Mouse (Mus musculus): ENCODE measurements at regions not wholly inside any gene's neighbourhood (a gene's known extent, or its start where the extent isn't known, plus 50 kb on each side); places are given as distances from the start of the nearest gene placed in this dataset.

GRCm38 (mm10) chr4:87642002-87642401 is 391.2 kb downstream of the Mllt3 start:
- Histone ChIP-seq H3K27me3 (replicated peaks; ENCODE audit: control insufficient read depth, insufficient read depth, low read length) (no peaks in the 10 kb centered on the region), H3K4me3 (ENCODE audit: low read depth, low read length) (no peak overlapping the region), H3K27ac (ENCODE audit: low read depth, low read length) (no peak overlapping the region), H3K4me2 (no peak overlapping the region), H3K9me3 (ENCODE audit: control insufficient read depth, low read length) (no peaks in the 10 kb centered on the region), H3K9ac (ENCODE audit: low read depth, low read length) (no peak overlapping the region), H3K4me1 (replicated peaks; ENCODE audit: control insufficient read depth, insufficient read depth, low read length) (no peaks in the 10 kb centered on the region), H3K36me3 (ENCODE audit: control insufficient read depth, insufficient read depth, low read length) (no peaks in the 10 kb centered on the region)
- WGBS, result 75% methylated on average over 5 of the region's 5 CpGs
- ATAC-seq (replicated peaks; ENCODE audit: low FRiP score) (no peak), DNase-seq (ENCODE audit: low spot score) (no peak)

DNA sequence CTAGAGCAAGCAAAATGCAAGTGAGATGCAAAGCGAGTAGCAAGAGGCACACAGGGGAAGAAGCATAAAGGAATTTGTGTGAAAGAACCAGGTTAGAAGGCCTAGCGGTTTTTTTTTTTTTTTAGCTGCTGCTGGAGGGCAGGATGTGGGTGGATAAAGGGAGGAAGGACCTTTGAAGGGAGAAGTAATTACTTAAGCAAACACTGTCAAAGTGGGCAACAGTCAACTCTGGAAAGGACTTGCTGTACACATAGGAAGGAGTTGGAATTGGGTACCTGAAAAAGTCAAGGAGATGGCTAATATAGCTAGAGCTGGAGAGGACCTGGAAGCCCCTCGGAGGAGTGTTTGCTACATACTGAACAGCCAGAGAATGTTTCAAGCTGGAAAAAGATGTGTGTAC is 391.6 kb downstream of the Mllt3 start:
- no peak for DNase-seq (ENCODE audit: low spot score)
- Histone ChIP-seq H3K4me3 (ENCODE audit: low read depth, low read length) (no peak overlapping the region), H3K4me1 (replicated peaks; ENCODE audit: control insufficient read depth, insufficient read depth, low read length) (no peaks in the 10 kb centered on the region), H3K9me3 (ENCODE audit: control insufficient read depth, low read length) (no peaks in the 10 kb centered on the region), H3K36me3 (ENCODE audit: control insufficient read depth, insufficient read depth, low read length) (no peaks in the 10 kb centered on the region), H3K27me3 (replicated peaks; ENCODE audit: control insufficient read depth, insufficient read depth, low read length) (no peaks in the 10 kb centered on the region), H3K27ac (ENCODE audit: low read depth, low read length) (no peak overlapping the region), H3K4me2 (no peak overlapping the region), H3K9ac (ENCODE audit: low read depth, low read length) (no peak overlapping the region)
- ATAC-seq (replicated peaks; ENCODE audit: low FRiP score), result no peak
- 67% methylated on average over 3 of the region's 3 CpGs for WGBS

DNA sequence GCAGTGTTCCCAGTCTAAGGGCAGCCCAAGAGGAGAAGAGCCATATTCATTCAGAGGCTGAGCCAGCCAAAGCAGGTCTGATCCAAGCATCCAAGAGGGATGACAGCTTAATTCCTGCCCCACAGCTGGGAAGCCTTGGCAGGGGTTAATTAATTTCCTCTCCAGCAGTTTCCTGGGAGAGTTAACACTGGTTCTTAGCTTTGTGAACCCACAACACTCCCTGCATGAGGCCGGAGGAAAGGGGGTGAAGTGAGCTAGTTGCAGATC is 394.9 kb downstream of the Mllt3 start:
- WGBS, result 52% methylated on average over 1 of the region's 1 CpGs
- H3K9me3 ChIP-seq (ENCODE audit: control insufficient read depth, low read length), result no peaks in the 10 kb centered on the region
- DNase-seq (ENCODE audit: low spot score), result no peak

GRCm38 (mm10) chr4:87637629-87638379 is 395.4 kb downstream of the Mllt3 start:
- ATAC-seq (replicated peaks; ENCODE audit: low FRiP score), result no peak
- no peaks in the 10 kb centered on the region for H3K9me3 ChIP-seq (ENCODE audit: control insufficient read depth, low read length)
- no peak overlapping the region for H3K4me3 ChIP-seq (ENCODE audit: low read depth, low read length)
- no peaks in the 10 kb centered on the region for H3K4me1 ChIP-seq (replicated peaks; ENCODE audit: control insufficient read depth, insufficient read depth, low read length)
- no peak overlapping the region for H3K9ac ChIP-seq (ENCODE audit: low read depth, low read length)
- no peaks in the 10 kb centered on the region for H3K36me3 ChIP-seq (ENCODE audit: control insufficient read depth, insufficient read depth, low read length)
- no peak overlapping the region for H3K4me2 ChIP-seq
- no peak for DNase-seq (ENCODE audit: low spot score)
- WGBS, result 55% methylated on average over 3 of the region's 3 CpGs
- no peak overlapping the region for H3K27ac ChIP-seq (ENCODE audit: low read depth, low read length)
- H3K27me3 ChIP-seq (replicated peaks; ENCODE audit: control insufficient read depth, insufficient read depth, low read length), result no peaks in the 10 kb centered on the region

More for the DNA sequence above, 394.9 kb downstream of the Mllt3 start:
- Histone ChIP-seq H3K27ac (ENCODE audit: low read depth, low read length) (no peak overlapping the region), H3K36me3 (ENCODE audit: control insufficient read depth, insufficient read depth, low read length) (no peaks in the 10 kb centered on the region), H3K4me3 (ENCODE audit: low read depth, low read length) (no peak overlapping the region), H3K27me3 (replicated peaks; ENCODE audit: control insufficient read depth, insufficient read depth, low read length) (no peaks in the 10 kb centered on the region), H3K4me2 (no peak overlapping the region), H3K9ac (ENCODE audit: low read depth, low read length) (no peak overlapping the region), H3K4me1 (replicated peaks; ENCODE audit: control insufficient read depth, insufficient read depth, low read length) (no peaks in the 10 kb centered on the region)
- no peak for ATAC-seq (replicated peaks; ENCODE audit: low FRiP score)

- Histone ChIP-seq H3K4me1 (replicated peaks; ENCODE audit: control insufficient read depth, insufficient read depth, low read length) (no peaks in the 10 kb centered on the region), H3K9me3 (ENCODE audit: control insufficient read depth, low read length) (no peaks in the 10 kb centered on the region), H3K36me3 (ENCODE audit: control insufficient read depth, insufficient read depth, low read length) (no peaks in the 10 kb centered on the region), H3K4me3 (ENCODE audit: low read depth, low read length) (no peak overlapping the region), H3K9ac (ENCODE audit: low read depth, low read length) (no peak overlapping the region), H3K27me3 (replicated peaks; ENCODE audit: control insufficient read depth, insufficient read depth, low read length) (no peaks in the 10 kb centered on the region), H3K4me2 (no peak overlapping the region), H3K27ac (ENCODE audit: low read depth, low read length) (no peak overlapping the region)
- no peak for DNase-seq (ENCODE audit: low spot score)
- WGBS, result 84% methylated on average over 1 of the region's 1 CpGs
- no peak for ATAC-seq (replicated peaks; ENCODE audit: low FRiP score)
These were observed 380.8 kb upstream of the Slc24a2 start for GRCm38 (mm10) chr4:87611116-87611515.

DNA sequence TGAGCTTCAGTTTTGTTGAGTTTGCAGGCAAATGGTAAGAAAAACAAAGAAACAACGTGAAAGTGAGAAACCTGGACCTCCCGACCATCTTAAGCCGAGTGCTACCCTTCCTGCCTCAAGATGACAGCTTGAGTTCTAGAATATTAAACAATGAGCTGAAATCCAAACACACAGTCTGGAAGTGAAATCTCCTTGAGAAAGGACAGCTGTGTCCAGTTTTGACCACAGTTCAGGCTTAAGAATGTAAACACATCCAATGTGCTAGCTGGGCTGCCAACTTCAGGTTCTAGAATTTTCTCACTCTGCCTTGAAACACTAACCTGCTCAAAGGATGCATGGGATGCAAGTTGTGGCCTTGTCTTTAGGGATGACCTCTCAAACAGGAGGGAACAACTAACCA is 363.4 kb upstream of the Slc24a2 start:
- no peak overlapping the region for H3K4me3 ChIP-seq (ENCODE audit: low read depth, low read length)
- ATAC-seq (replicated peaks; ENCODE audit: low FRiP score) (no peak), DNase-seq (ENCODE audit: low spot score) (no peak)
- H3K27me3 ChIP-seq (replicated peaks; ENCODE audit: control insufficient read depth, insufficient read depth, low read length), result no peaks in the 10 kb centered on the region
- no peak overlapping the region for H3K4me2 ChIP-seq
- H3K4me1 ChIP-seq (replicated peaks; ENCODE audit: control insufficient read depth, insufficient read depth, low read length), result no peaks in the 10 kb centered on the region
- H3K27ac ChIP-seq (ENCODE audit: low read depth, low read length), result no peak overlapping the region
- no peak overlapping the region for H3K9ac ChIP-seq (ENCODE audit: low read depth, low read length)
- no peaks in the 10 kb centered on the region for H3K36me3 ChIP-seq (ENCODE audit: control insufficient read depth, insufficient read depth, low read length)
- no peaks in the 10 kb centered on the region for H3K9me3 ChIP-seq (ENCODE audit: control insufficient read depth, low read length)
- WGBS, result 69% methylated on average over 3 of the region's 3 CpGs

- no peaks in the 10 kb centered on the region for H3K4me1 ChIP-seq (replicated peaks; ENCODE audit: control insufficient read depth, insufficient read depth, low read length)
- no peaks in the 10 kb centered on the region for H3K36me3 ChIP-seq (ENCODE audit: control insufficient read depth, insufficient read depth, low read length)
- 90% methylated on average over 3 of the region's 3 CpGs for WGBS
- no peaks in the 10 kb centered on the region for H3K27me3 ChIP-seq (replicated peaks; ENCODE audit: control insufficient read depth, insufficient read depth, low read length)
- no peak overlapping the region for H3K9ac ChIP-seq (ENCODE audit: low read depth, low read length)
- H3K9me3 ChIP-seq (ENCODE audit: control insufficient read depth, low read length), result no peaks in the 10 kb centered on the region
- ATAC-seq (replicated peaks; ENCODE audit: low FRiP score) (no peak), DNase-seq (ENCODE audit: low spot score) (no peak)
- H3K4me3 ChIP-seq (ENCODE audit: low read depth, low read length), result no peak overlapping the region
- no peak overlapping the region for H3K27ac ChIP-seq (ENCODE audit: low read depth, low read length)
- no peak overlapping the region for H3K4me2 ChIP-seq
These were observed 360.5 kb upstream of the Slc24a2 start for GRCm38 (mm10) chr4:87590797-87591196.

- H3K9ac ChIP-seq (ENCODE audit: low read depth, low read length), result no peak overlapping the region
- no peak overlapping the region for H3K27ac ChIP-seq (ENCODE audit: low read depth, low read length)
- no peak for ATAC-seq (replicated peaks; ENCODE audit: low FRiP score)
- no peaks in the 10 kb centered on the region for H3K9me3 ChIP-seq (ENCODE audit: control insufficient read depth, low read length)
- 56% methylated on average over 3 of the region's 3 CpGs for WGBS
- no peaks in the 10 kb centered on the region for H3K27me3 ChIP-seq (replicated peaks; ENCODE audit: control insufficient read depth, insufficient read depth, low read length)
- H3K4me1 ChIP-seq (replicated peaks; ENCODE audit: control insufficient read depth, insufficient read depth, low read length), result no peaks in the 10 kb centered on the region
- H3K4me2 ChIP-seq, result no peak overlapping the region
- H3K36me3 ChIP-seq (ENCODE audit: control insufficient read depth, insufficient read depth, low read length), result no peaks in the 10 kb centered on the region
- H3K4me3 ChIP-seq (ENCODE audit: low read depth, low read length), result no peak overlapping the region
- no peak for DNase-seq (ENCODE audit: low spot score)
These were observed 347.9 kb upstream of the Slc24a2 start for GRCm38 (mm10) chr4:87578164-87578563.

DNA sequence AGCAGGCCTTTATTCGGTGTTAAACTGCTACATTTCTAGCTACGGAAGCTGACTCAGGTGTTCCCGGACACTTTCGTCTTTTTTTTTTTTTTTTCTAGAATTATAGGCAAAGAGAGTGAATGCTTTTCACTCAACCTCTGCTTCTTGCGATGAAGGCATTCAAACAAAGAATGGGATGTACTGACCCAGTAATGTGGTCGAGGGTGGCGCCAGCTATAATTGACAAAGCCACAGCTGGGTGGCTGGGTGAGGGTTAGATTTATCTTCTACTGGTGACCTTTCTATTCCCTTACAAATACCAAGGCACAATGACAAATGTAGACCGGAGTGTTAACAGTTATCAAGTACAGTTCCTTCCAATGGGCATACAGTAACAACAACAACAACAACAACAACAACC is 340.7 kb upstream of the Slc24a2 start:
- Histone ChIP-seq H3K27ac (ENCODE audit: low read depth, low read length) (no peak overlapping the region), H3K9me3 (ENCODE audit: control insufficient read depth, low read length) (no peaks in the 10 kb centered on the region), H3K27me3 (replicated peaks; ENCODE audit: control insufficient read depth, insufficient read depth, low read length) (no peaks in the 10 kb centered on the region), H3K4me3 (ENCODE audit: low read depth, low read length) (no peak overlapping the region), H3K9ac (ENCODE audit: low read depth, low read length) (no peak overlapping the region), H3K4me2 (no peak overlapping the region), H3K36me3 (ENCODE audit: control insufficient read depth, insufficient read depth, low read length) (no peaks in the 10 kb centered on the region), H3K4me1 (replicated peaks; ENCODE audit: control insufficient read depth, insufficient read depth, low read length) (no peaks in the 10 kb centered on the region)
- DNase-seq (ENCODE audit: low spot score), result no peak
- WGBS, result 89% methylated on average over 8 of the region's 8 CpGs
- no peak for ATAC-seq (replicated peaks; ENCODE audit: low FRiP score)

Data from liver, embryonic 11.5 days (tissue).